Mouse (Mus musculus) B cell, adult 2 months (primary cell): ENCODE data around the gene Phlpp1.

Experiments used
- DNase-seq, 2 experiments: peaks; one replicate each; pipeline ENCODE4 v3.0.0; 2022

Gene Phlpp1

GRCm38 (mm10) chr1:106320583-106320982 lies 149.0 kb downstream of the Phlpp1 start:
- DNase-seq: peak; percentile 9 to 12

DNA sequence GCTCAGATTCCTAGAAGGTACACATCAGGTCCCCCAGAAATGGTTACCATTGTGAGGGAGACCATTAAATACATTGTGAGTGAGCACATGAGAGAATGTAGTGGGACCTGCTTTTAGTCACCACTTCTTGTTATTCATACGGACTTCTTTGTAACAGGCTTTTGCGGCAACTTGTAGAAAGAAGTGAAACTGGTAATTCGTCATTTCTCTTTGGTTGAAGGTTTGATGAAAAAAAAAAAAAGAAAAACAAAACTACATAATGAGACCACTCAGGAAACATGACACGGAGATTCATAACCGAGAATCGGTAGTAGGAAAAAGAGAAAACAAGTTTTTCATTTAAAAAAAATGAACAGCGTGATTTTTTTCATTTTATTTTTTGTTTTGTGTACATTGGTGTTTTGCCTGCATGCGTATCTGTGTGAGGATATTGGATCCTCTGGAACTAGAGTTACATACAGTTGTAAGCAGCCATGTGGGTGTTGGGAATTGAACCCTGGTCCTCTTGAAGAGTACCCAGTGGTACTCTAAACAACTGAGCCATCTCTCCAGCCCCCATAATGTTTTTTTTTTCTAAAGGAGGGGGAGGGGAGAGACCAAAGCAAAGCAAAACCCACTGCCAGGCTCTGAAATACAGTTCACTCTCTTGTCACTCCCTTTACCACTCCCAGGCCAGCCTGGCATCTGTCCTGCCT lies 150.0 kb downstream of the Phlpp1 start:
- peak; percentile 42 to 43 for DNase-seq

- no peak for DNase-seq
Measured at GRCm38 (mm10) chr1:106326691-106327090, 155.1 kb downstream of the Phlpp1 start.

- no peak for DNase-seq
Measured at GRCm38 (mm10) chr1:106342100-106342499, 170.5 kb downstream of the Phlpp1 start.

GRCm38 (mm10) chr1:106345265-106345664 lies 173.7 kb downstream of the Phlpp1 start:
- no peak for DNase-seq

DNA sequence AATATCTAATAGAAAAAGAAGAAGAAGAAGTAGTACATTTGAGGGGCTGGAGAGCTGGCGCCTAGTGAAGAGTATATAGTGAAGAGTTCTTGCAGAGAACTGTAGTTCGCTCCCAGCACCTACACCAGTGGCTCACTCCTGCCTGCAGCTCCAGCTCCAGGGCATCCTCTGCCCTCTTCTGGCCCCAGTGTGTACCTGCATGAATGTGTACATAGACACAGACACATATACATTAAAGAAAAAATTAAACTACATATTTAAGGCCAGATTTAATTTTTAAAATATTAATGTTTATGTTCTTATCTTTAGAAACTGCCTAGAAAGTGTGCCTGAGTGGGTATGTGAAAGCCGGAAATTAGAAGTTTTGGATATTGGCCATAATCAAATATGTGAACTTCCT lies 175.2 kb downstream of the Phlpp1 start:
- peak; percentile 9 to 11 for DNase-seq

DNA sequence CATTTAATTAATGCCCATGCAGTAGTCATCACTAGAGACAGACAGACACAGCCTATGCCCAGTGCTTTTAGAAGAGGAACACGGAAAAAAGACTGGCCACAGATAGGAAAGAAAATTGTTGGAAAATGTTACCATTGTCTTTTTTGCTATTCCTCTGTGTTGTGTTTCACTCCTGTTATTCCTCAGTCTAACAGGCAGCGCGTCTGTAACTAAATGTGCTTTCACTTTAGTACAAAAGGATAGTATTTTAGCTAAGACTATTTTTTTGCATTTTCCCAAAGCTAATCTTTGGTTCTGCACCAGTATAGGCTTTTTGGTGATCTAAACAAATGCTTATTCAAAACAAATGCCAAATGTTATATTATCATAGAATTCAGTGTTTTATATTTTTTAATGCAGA lies 177.6 kb downstream of the Phlpp1 start:
- DNase-seq: no peak

DNA sequence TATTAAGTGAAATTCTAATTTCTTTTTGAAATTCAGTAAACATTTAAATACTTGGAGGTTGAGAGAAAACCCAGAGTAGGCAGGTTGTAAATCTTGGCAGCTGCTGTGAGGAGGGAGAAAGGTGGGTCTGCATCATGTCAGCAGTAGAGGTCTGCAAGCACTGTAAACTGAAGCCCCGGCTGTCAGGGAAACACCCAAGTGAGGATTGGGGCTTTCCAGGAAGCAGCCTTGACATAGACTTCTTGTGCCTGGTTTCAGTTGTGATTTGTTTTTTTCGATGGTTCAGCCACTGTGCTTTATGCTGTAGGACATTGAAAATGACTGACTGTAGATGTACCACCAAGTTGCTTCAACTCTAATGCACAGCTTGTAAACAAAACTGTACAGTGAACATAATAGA lies 180.0 kb downstream of the Phlpp1 start:
- peak; percentile 14 to 24 for DNase-seq

GRCm38 (mm10) chr1:106352801-106353511 lies 181.4 kb downstream of the Phlpp1 start:
- no peak for DNase-seq

DNA sequence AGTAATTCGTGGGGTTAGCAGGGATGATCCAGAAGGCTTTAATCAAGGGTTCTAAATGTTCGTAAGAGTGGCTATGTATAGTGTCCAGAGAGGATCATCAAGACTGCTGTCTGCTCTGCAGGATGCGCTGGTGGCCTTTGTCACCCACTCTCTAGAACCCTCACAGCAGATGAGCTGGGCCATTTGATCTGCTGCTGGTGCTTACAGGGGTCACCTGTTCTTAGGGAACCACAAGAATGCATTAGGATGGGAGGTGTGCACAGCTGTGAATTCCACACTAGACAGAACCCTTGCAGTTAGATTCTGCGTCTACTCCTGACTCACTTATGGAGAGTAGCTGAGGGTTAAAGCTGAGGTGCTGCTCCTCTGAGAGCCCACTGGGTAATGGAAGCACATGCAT lies 182.4 kb downstream of the Phlpp1 start:
- no peak for DNase-seq

GRCm38 (mm10) chr1:106359474-106359873 lies 187.9 kb downstream of the Phlpp1 start:
- no peak for DNase-seq

GRCm38 (mm10) chr1:106362841-106363604 lies 191.5 kb downstream of the Phlpp1 start:
- no peak for DNase-seq

DNA sequence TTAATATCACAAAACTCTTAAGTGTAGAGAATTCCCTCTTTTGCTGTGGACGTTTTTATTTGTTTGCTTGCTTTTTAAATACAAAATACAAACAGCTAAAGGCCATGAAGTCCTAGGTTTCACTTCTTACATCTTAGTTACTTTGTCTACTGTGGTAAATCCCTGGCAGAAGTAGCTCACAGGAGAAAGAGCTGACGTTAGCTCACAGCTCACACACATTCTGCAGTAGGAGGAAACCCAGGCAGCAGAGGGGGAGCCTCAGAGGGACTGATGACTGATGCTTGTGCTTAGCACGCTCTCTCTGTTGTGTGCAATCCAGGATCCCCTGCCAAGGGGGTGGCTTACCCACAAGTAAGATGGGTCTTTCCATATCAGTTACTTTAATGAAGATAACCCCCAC lies 197.8 kb downstream of the Phlpp1 start:
- no peak for DNase-seq

DNA sequence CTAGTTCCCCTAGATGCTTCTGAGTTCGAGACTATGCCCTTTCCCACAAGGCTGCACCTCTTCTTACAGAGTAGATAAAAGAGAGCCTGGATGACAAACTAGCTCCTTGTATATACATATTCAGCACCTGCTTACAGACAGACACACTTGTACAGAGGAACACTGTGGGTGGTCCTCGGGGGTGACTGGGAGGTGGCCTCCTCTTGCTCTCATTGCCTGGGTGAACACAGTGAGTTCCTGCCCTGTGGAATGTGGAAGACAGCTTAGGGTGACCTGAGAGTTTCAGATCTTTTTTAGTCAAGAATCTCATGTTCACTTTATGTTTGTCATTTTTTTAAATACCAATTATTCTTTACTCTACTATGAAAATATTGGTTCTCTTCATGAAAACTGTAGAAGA lies 200.9 kb downstream of the Phlpp1 start:
- DNase-seq: no peak

GRCm38 (mm10) chr1:106373656-106374055 lies 202.1 kb downstream of the Phlpp1 start:
- no peak for DNase-seq

DNA sequence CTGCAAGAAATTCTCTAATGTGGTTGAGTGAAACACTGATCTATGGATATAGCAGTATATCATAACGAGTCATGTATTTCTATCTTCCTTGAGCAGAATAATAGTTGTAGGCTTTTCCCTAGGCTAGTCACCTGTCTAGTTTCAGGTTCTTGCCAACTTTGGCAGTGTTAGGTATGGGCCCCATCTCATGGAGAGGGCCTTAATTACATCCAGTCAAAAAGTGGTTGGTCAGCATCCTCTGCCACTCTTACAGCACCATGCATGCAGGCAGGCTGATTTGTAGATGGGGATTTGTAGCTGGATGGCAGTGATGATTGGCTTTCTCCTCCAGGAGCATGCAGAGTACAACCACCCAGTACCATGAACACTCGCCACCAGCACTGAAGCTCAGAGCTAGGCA lies 202.7 kb downstream of the Phlpp1 start:
- peak in 1 of 2 experiments; percentile 23 for DNase-seq

- no peak for DNase-seq
Measured at GRCm38 (mm10) chr1:106374971-106375370, 203.4 kb downstream of the Phlpp1 start.

GRCm38 (mm10) chr1:106376003-106376402 lies 204.5 kb downstream of the Phlpp1 start:
- DNase-seq: no peak

DNA sequence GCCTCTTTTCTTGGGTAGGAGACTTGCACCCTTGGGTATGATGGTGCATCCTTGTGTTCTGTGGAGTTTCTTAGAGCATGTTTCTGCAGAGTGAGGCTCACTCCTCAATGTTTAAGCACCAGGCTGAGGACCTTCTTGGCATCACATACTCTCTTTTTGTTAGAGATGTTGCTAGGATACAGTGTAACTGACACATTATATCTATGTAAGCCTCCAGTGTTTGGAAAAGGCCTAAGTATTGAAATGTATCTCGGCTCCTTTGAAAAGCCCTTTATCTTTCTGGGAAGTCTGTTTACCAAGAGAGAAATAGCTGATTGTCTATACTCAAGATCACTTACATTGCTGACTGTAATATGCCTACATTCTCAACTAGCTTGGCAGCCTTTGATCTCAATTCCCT lies 208.9 kb downstream of the Phlpp1 start:
- DNase-seq: no peak

GRCm38 (mm10) chr1:106386542-106386941 lies 215.0 kb downstream of the Phlpp1 start:
- no peak for DNase-seq

DNA sequence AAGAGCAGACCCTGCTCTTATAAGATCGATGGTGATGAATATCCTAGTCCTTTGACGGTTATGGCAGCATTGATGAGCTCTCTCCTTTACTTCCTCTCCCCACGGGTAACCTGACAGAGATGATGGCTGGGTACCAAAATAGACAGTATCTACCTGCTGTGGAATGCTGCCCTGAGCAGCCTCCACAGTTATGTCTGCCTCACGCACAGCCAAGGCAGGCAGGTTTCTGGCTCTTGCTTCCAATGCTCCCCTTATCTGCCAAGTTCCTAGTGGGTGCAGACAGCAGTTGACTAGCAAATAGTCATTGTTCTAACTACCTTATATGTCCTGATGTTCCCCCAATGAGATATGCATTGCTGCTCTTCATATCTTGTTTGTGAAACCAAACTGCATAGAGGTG lies 215.7 kb downstream of the Phlpp1 start:
- DNase-seq: no peak

DNA sequence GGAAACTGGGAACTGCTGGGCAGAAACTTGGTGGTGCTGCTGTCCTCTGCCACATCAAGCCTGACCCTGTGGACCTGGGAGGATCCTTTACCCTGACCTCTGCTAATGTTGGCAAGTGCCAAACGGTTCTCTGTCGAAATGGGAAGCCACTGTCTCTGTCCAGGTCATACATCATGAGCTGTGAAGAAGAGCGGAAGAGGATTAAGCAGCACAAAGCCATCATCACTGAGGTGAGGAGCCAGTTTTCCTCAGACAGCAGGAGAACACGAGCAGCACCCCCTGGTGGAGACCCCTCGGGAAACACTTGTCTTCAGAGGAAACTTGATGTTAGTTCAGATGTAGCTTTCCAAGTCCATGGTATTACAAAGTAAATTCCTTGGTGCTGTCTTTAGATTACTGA lies 218.1 kb downstream of the Phlpp1 start:
- peak; percentile 72 to 80 for DNase-seq

DNA sequence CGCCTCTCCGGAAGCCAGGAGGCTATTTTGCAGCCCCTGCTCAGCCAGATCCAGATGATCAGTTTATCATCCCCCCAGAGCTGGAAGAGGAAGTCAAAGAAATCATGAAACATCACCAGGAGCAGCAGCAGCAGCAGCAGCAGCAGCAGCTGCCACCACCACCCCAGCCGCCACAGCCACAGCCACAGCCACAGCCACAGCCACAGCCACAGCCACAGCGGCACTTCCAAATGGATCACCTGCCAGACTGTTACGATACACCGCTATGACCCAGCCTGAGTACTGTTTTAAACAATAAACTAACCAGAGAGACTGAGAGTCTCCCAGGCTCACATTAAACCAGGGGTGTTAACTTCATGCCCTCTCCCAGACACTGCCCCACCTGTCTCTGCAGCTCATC lies 221.5 kb downstream of the Phlpp1 start:
- DNase-seq: no peak

- DNase-seq: no peak
Measured at GRCm38 (mm10) chr1:106394678-106395077, 223.1 kb downstream of the Phlpp1 start.
